Mouse (Mus musculus): Measurements from ENCODE around the gene Fbxw11.

DNA sequence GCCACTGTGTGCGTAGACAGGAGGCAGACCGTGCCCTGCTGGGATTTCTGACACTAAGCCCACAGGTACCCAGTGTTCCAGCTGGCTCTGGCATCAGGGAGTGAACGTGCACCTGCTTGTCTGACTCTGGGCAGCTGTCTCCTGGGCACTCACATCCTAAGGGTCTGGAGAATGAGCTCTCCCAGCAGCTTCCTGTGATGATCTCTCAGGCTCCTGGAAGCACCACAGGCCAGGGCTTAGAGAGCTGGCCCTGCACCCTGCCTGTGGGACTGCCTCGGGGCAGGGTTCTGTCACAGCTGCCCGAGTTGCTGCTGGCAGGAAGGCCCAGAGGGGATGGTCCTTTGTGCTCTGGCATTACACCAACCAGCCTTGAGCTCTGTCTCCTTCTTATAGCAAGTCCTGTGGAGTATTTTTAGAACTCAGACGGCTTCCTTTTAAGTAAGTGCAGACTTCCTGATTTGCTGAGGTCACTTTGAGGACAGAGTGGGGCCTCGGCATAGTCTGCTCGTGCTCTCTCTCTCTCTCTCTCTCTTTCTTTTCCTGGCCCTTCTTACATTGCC is 23.2 kb upstream of the Fbxw11 start:
- no peak for TF ChIP-seq CTCF (IDR thresholded peaks at IDR 0.05; ENCODE audit: low read depth, low read length)
- no peak for TF ChIP-seq POLR2A (IDR thresholded peaks at IDR 0.05; ENCODE audit: borderline replicate concordance, low read depth, low read length)
